Mouse (Mus musculus): Measurements from ENCODE around the gene Cmip. TPM values are rescaled to one million over a fixed set of nuclear protein-coding genes. Genes with fewer than 3 reads are reported as not detected.
A peak's percentile ranks its signal among the peaks of the same experiment; 100 is the strongest.

The Cmip gene
- total RNA-seq, 2 experiments from 2014 or later = 269 to 286 TPM

DNA sequence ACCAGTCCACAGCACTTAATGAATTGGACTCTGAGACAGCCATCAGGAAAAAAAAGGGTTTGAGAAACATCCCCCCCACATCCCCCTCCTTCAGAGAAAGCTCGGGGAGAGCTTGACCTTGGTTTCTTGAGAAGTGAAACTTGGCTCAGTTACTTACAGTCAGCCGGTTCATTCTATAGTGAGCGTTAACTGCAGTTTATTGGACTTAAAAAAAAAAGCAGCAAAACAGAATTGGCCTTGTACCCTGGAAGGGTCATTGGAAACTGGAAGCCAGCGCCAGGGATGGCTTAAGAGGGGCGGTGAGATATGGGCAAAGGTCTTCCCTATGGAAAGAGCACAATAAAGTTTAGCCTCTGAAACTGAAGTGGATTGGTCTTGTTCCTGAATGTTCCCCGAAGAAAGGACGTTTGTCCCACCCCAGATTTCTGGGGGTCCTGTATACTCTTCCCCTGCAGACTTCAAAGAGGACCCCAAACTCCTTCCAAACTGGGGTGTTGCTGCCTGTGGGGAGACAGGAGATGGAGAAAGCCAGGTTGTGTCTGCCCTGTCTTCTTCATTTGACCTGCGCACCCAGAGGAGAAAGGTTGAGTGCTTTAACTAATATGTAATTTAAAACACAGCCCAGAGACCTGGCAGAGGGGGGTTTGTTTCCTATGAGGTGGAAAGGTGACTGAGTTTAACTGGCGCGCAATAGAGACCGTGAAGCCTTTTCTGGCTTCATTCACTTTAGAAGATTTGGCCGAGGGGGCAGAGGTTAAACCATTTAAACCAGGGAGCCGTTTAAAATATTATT, 51.6 kb downstream of the Cmip start:
- no peak overlapping the region for H3K4me3 ChIP-seq
- no peak overlapping the region for H3K27ac ChIP-seq
- no peak for TF ChIP-seq CTCF (conservative IDR thresholded peaks at IDR 0.05)

DNA sequence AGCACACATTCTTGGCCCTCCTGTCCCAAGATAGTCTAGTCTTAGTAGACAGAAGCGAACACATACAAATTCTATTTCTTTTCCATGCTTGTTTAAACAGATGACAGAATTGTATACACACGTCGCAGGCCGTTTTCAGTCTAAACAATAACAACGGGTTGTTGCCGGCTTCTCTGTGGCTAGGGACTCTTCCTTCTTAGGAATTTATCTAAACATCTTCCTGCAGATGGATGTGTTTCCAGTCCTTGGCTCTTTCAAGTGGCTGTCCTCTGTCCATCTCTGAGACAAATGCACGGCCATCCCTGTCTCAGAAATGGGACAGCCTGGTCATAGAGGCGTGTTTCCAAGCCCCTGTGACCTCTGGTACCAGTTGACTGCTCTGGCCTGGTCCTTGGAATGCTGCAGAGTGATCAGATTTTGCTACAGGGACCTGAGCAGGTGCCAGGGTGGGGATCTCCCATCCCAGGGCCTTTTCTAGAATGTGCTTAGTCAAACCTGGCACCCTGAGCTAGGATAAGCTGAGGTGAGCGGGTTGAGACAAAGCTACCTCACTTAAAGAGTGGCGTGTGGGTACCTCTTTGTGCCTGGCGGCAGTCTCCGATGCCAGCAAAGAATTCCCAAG, 52.9 kb downstream of the Cmip start:
- no peak for TF ChIP-seq CTCF (conservative IDR thresholded peaks at IDR 0.05)
- Histone ChIP-seq H3K4me3 (no peak overlapping the region), H3K27ac (no peak overlapping the region)
- DNase-seq (ENCODE audit: low spot score in 2 of 2) = no peak

More for the DNA sequence above, 51.6 kb downstream of the Cmip start:
- no peak for DNase-seq (ENCODE audit: low spot score in 2 of 2)

GRCm38 (mm10) chr8:117310961-117311561, 54.2 kb downstream of the Cmip start:
- no peak for DNase-seq (ENCODE audit: low spot score in 2 of 2)
- no peak overlapping the region for H3K4me3 ChIP-seq
- no peak overlapping the region for H3K27ac ChIP-seq
- TF ChIP-seq CTCF (conservative IDR thresholded peaks at IDR 0.05) = no peak

GRCm38 (mm10) chr8:117314308-117314953, 57.6 kb downstream of the Cmip start:
- DNase-seq (ENCODE audit: low spot score in 2 of 2) = no peak
- H3K27ac ChIP-seq = no peak overlapping the region
- TF ChIP-seq CTCF (conservative IDR thresholded peaks at IDR 0.05) = no peak

DNA sequence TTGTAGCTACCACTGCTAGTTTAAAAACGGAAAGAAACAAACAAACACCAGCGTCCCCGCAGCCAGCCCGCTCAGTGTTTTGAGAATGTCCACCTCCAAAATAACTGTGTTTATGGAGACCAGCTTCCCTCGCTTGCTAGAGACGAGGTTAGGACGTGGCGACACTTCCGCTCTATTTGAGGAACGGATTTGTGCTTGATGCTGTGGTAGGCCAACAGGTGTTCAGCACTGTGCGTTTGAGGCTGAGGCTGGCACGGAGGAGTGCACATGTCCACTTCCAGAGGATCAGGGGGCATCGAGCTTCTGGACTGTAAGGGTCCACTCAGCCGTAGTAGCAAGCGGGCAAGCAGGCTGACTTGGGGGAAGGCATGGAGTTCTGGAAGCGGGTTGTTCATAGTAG, 58.9 kb downstream of the Cmip start:
- DNase-seq (ENCODE audit: low spot score in 2 of 2) = no peak
- Histone ChIP-seq H3K4me3 (no peak overlapping the region), H3K27ac (no peak overlapping the region)
- TF ChIP-seq CTCF (conservative IDR thresholded peaks at IDR 0.05) = no peak

More at GRCm38 (mm10) chr8:117314308-117314953, 57.6 kb downstream of the Cmip start:
- no peak overlapping the region for H3K4me3 ChIP-seq

DNA sequence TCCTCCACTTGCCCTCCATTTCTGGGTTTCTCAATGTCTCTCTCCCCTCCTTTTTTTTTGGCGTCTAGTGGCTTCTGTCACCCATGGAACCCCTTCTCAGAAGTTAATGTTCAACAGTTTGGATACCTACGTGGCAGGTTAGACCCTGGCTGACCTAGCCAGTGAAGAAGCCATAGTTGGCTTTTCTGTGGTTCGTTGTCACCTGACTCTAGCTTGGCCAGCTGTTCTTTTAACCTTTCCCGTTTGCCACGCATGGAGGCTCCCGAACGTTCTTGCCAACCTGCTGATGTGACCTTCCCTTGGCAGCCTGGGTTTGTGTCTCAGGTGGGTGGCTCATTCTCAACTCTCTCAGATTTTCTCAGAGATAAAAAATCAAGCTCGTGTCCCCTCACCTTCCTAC, 60.6 kb downstream of the Cmip start:
- Histone ChIP-seq H3K27ac (no peak overlapping the region), H3K4me3 (no peak overlapping the region)
- no peak for TF ChIP-seq CTCF (conservative IDR thresholded peaks at IDR 0.05)
- DNase-seq (ENCODE audit: low spot score in 2 of 2) = no peak

DNA sequence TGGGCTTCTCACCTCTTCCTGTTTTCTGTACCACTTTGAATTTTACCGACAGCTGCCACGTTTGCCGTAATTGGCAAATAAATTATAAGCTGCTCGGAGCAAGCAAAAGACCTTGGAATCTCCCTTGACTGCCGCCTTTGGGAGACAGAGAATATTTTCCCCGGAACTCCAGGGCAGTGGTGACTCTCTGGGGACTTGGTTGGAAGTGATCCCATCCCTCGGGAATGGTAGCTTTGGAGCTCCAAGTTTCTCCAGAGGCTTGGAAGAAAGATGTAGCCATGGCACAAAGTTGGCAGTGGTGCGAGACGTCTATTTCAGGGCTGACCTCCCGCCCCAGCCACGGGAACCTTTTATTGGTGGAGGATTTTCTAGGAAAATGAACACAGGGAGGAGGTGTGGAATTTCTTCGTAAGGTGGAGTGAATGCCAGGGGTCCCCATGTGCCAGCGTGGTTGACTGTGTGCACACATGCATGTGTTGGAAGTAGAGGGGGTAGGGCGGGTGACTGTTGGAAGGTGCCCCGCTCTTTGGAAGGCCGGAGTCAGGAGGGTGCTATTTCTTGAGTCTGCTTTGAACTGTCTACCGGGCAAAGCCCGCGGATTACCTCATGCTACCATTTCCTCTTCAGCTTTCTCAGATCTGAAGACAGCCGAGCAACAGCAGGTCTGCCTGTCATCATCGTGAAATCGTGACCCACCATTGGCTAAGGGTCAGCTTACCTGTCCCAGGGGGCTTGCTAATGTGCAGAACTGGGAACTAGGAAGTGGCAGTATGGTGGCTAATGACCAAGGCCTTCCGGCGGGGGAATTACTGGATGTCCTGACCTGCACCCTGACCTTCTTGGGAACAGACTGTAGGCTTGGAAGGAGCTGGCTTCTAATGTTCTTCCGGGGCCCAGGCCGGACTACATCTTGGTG, 62.3 kb downstream of the Cmip start:
- no peak for DNase-seq (ENCODE audit: low spot score in 2 of 2)
- peak; percentile 14; the same call in 1 of the 2 replicates for TF ChIP-seq CTCF (conservative IDR thresholded peaks at IDR 0.05)
- H3K27ac ChIP-seq = no peak overlapping the region

GRCm38 (mm10) chr8:117320616-117321015, 63.8 kb downstream of the Cmip start:
- H3K4me3 ChIP-seq = no peak overlapping the region
- no peak for TF ChIP-seq CTCF (conservative IDR thresholded peaks at IDR 0.05)
- H3K27ac ChIP-seq = no peak overlapping the region
- no peak for DNase-seq (ENCODE audit: low spot score in 2 of 2)

More for the DNA sequence above, 62.3 kb downstream of the Cmip start:
- no peak overlapping the region for H3K4me3 ChIP-seq

GRCm38 (mm10) chr8:117321232-117321631, 64.4 kb downstream of the Cmip start:
- Histone ChIP-seq H3K4me3 (no peak overlapping the region), H3K27ac (peak overlapping the region; percentile 84)
- no peak for DNase-seq (ENCODE audit: low spot score in 2 of 2)
- TF ChIP-seq CTCF (conservative IDR thresholded peaks at IDR 0.05) = no peak

- Histone ChIP-seq H3K27ac (peak overlapping the region; percentile 84), H3K4me3 (no peak overlapping the region; the same call in 1 of the 2 replicates)
- peak; percentile 45 to 85 for DNase-seq (ENCODE audit: low spot score in 2 of 2)
- TF ChIP-seq CTCF (conservative IDR thresholded peaks at IDR 0.05) = no peak
Observed at GRCm38 (mm10) chr8:117322021-117322420, 65.2 kb downstream of the Cmip start.

DNA sequence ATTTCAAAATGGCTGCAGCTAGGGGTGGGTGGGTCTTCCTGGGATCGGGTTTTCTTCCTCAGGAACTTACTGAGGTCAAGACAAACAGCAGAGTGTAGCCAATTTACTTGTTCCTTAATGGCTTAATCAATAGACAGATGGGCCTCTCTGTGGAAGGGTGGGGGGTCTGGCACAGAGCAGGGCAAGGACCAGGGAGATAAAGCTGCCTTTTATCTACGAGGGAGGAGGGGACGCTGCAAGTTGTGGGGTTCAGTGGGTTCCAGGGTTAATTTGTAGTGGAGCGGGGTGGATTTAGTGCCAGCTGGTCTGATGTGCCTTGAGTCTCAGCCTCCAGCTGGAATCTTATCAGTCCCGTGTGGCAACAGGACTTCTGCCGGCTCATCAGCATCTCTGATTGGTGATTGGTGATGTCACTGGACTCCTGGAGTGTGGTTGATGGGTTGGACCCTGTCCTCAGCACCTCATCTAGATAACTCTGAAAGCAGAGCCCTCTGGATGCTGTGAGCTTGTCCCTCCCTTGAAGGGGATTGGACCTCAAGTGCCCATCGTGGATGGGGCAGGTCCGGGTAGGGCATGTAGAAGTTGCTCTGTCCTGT, 65.9 kb downstream of the Cmip start:
- Histone ChIP-seq H3K27ac (peak overlapping the region; percentile 84), H3K4me3 (no peak overlapping the region)
- TF ChIP-seq CTCF (conservative IDR thresholded peaks at IDR 0.05) = no peak
- no peak for DNase-seq (ENCODE audit: low spot score in 2 of 2)

GRCm38 (mm10) chr8:117324821-117325220, 68.0 kb downstream of the Cmip start:
- TF ChIP-seq CTCF (conservative IDR thresholded peaks at IDR 0.05) = no peak
- DNase-seq (ENCODE audit: low spot score in 2 of 2) = no peak
- H3K27ac ChIP-seq = peak overlapping the region; percentile 18; the same call in 1 of the 2 replicates
- no peak overlapping the region for H3K4me3 ChIP-seq
